Mouse (Mus musculus): ENCODE data around the gene Tas2r115. TPM values are rescaled to one million over a fixed set of nuclear protein-coding genes. Genes with fewer than 3 reads are reported as not detected.

Gene Tas2r115
- not detected in 2 replicates for polyA plus RNA-seq (2012)

DNA sequence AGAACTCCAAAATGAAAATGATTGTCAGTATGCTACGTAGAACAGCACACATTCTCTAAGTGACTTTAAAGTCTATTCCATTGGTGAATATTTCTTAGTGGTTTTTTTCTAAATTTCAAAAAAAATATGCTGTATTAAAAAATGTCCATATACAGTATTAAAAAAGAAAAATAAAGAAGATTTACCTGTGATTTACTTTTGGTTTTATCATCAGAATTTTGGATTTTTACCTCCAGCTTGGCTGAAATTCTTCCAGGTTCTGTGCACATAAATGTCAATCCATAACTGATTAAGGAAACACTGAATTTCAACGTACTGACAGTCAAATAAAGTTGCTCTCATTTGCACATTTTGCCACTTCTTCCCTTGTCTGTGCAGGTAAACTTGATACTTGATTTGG, at the start of gene Tas2r115:
TSS of gene Tas2r115 (minus strand) at position 101 of the 400 bp plus-strand sequence.

DNA sequence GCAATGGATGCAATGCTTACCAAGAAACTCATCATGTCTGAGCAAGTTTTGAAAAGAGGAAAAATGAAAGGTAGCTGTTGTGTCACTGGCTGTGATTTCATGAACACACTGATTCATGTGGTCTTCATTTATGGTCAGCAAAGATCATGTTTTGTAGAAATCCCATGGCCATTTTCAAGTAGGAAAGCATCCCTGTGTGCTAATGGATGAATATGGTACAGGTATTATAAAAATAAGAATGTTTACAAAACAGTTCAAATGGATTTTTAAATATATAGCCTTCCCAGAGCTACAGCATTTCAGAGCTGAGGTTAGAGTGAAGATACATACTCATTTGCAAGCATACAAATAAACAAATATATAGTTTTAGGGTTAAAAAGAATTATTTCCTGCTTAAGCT, 40.2 kb upstream of the Tas2r115 start, which contains the start of gene Tas2r136:
TSS of gene Tas2r136 (minus strand) at position 101 of the 400 bp plus-strand sequence.

DNA sequence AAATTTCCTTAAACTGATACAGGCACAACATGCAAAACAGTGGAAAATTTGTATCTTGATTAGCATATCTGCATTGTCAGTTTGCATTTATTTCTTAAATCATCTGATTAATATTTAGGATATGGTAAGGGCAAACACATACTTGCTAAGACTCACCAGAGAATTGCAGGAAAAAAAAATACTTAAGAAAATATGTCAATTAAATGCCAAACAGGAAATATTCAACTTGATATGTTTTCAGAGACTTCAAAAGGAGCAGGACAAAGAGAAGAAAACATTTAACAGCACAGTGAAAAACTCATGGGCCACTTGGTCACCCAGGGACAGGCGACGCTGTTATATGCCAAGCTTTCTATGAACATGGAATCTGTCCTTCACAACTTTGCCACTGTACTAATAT, 24.0 kb upstream of the Tas2r115 start, which contains the start of gene Tas2r102:
TSS of gene Tas2r102 (plus strand) at position 301 of the 400 bp plus-strand sequence.

DNA sequence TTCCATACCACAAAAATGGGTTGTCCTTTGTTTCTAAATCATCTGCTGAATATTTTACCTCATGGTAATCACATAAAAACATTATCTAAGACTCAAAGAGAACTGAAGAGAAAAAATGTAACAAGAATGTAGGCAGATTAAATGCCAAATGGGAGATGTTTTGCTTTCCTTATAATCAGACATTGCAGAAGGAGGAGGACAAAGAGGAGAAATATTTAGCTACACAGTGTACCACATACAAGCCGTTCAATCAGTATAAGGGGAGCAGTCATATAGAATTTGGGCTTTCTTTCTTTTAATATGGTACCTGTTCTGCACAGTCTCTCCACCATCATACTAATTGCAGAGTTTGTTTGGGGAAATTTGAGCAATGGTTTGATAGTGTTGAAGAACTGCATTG, 16.6 kb upstream of the Tas2r115 start, which contains the start of gene Tas2r124:
TSS of gene Tas2r124 (plus strand) at position 301 of the 400 bp plus-strand sequence.

DNA sequence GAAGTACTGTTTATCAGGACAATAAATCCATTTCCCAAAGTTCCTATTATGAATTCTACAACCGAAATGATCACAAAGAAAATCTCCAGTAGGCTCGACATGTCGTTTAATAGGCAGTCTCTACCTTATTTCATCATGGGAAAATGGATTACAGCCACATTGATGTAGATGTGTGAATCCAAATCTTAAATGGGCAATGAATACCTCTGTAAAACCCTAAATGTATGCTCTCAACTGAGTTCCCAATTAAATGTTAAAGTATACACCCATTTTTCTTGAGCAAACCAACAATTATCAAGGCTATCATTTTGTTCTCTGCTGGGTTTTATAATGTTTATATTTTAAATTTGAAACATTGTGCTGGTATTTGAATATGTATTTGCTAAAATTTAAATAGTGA, 26.0 kb downstream of the Tas2r115 start, which contains the start of gene Tas2r122:
TSS of gene Tas2r122 (minus strand) at position 101 of the 400 bp plus-strand sequence.

DNA sequence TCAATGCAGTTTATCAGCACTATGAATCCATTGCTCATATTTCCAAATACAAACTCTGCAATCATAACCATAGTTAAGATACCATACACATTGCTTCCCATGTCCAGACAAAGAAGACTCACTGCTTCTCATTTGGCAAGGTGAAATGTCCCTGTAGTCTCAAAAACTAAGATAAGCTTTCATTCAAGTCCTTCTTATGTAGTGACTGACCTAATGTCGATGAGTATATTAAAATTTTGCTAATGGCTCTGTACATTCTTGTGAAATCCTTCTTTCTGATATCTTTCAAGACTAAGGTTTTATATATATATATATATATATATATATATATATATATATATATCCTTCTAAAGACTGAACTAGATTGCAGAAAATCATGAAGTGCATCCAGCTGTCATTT, 36.9 kb downstream of the Tas2r115 start, which contains the start of gene Tas2r121:
TSS of gene Tas2r121 (minus strand) at position 101 of the 400 bp plus-strand sequence.

Other genes with a start within 250 kb of the Tas2r115 start
- not detected in 2 replicates for gene Prh1, start 168.2 kb downstream of the Tas2r115 start, polyA plus RNA-seq (2012)
- gene Prp2, start 142.1 kb downstream of the Tas2r115 start, polyA plus RNA-seq (2012), result not detected in 2 replicates
- gene A630073D07Rik, start 86.5 kb downstream of the Tas2r115 start, polyA plus RNA-seq (2012), result not detected in 2 replicates
- not detected in 2 replicates for gene Tas2r120, start 81.1 kb downstream of the Tas2r115 start, polyA plus RNA-seq (2012)
- gene Tas2r121, start 37.0 kb downstream of the Tas2r115 start, polyA plus RNA-seq (2012), result not detected in 2 replicates
- gene Tas2r122, start 26.1 kb downstream of the Tas2r115 start, polyA plus RNA-seq (2012), result not detected in 2 replicates
- gene Tas2r124, start 16.7 kb upstream of the Tas2r115 start, polyA plus RNA-seq (2012), result not detected in 2 replicates
- not detected in 2 replicates for gene Tas2r102, start 24.1 kb upstream of the Tas2r115 start, polyA plus RNA-seq (2012)
- gene Tas2r136, start 40.1 kb upstream of the Tas2r115 start, polyA plus RNA-seq (2012), result not detected in 2 replicates
- not detected in 2 replicates for gene Tas2r117, start 64.8 kb upstream of the Tas2r115 start, polyA plus RNA-seq (2012)
- not detected in 2 replicates for gene Tas2r123, start 109.1 kb upstream of the Tas2r115 start, polyA plus RNA-seq (2012)
- gene Tas2r116, start 117.4 kb upstream of the Tas2r115 start, polyA plus RNA-seq (2012), result not detected in 2 replicates
- gene Tas2r110, start 130.0 kb upstream of the Tas2r115 start, polyA plus RNA-seq (2012), result not detected in 2 replicates
- not detected in 2 replicates for gene Tas2r113, start 155.0 kb upstream of the Tas2r115 start, polyA plus RNA-seq (2012)
- not detected in 2 replicates for gene Tas2r125, start 171.6 kb upstream of the Tas2r115 start, polyA plus RNA-seq (2012)
- not detected in 2 replicates for gene Tas2r129, start 213.1 kb upstream of the Tas2r115 start, polyA plus RNA-seq (2012)
- not detected in 2 replicates for gene Tas2r131, start 219.9 kb upstream of the Tas2r115 start, polyA plus RNA-seq (2012)
- not detected in 2 replicates for gene Tas2r109, start 242.9 kb upstream of the Tas2r115 start, polyA plus RNA-seq (2012)